Mouse (Mus musculus) CH12.LX (cell line): ENCODE data around the gene Ccdc57. TPM values are rescaled to one million over a fixed set of nuclear protein-coding genes. Genes with fewer than 3 reads are reported as not detected.

Experiments used
- DNase-seq: peaks from one replicate; pipeline ENCODE4 v3.0.0-alpha.2; 2013; ENCODE audit errors: extremely low read depth
- H3K27ac ChIP-seq: 2 replicates; pipeline ENCODE4 v1.5.1; 2012; ENCODE audit warnings: low read depth, mild to moderate bottlenecking, control low read depth, moderate library complexity; ENCODE audit not compliant: insufficient read depth
- H3K27me3 ChIP-seq: replicated peaks from 2 replicates; pipeline ENCODE3; 2012; ENCODE audit warnings: inconsistent platforms
- H3K36me3 ChIP-seq, 2 experiments: replicated peaks in 1 of 2; 2 replicates each; pipeline versions ENCODE3 to v1.6.1; 2012; ENCODE audit warnings: inconsistent platforms in 1 of 2, low read length in 1 of 2, mild to moderate bottlenecking in 1 of 2, mixed read lengths in 1 of 2, moderate library complexity in 1 of 2; ENCODE audit not compliant: control insufficient read depth in 1 of 2, insufficient read depth in 1 of 2
- H3K4me1 ChIP-seq, 2 experiments: 2 replicates each; pipeline ENCODE4 v1.6.1; 2012; ENCODE audit warnings: inconsistent platforms in 1 of 2, moderate library complexity in 1 of 2; ENCODE audit not compliant: insufficient read depth in 2 of 2, control insufficient read depth in 1 of 2
- H3K4me2 ChIP-seq: 2 replicates; pipeline ENCODE4 v1.6.1; 2012; ENCODE audit warnings: low read depth, mild to moderate bottlenecking, control low read depth; ENCODE audit not compliant: poor library complexity, insufficient read depth, severe bottlenecking
- H3K4me3 ChIP-seq, 3 experiments: fragments of 150-350 bp in 1 of 3; sonication (generic) in 1 of 3; replicated peaks in 1 of 3; 2 replicates each; pipeline versions ENCODE3 to v1.5.1; 2011 to 2012; ENCODE audit warnings: low read depth in 2 of 3, low read length in 2 of 3, mild to moderate bottlenecking in 2 of 3, moderate library complexity in 2 of 3, control low read depth in 1 of 3, improper control_type of control experiment in 1 of 3, inconsistent platforms in 1 of 3, mixed read lengths in 1 of 3; ENCODE audit not compliant: poor library complexity in 1 of 3
- H3K79me2 ChIP-seq: replicated peaks from 2 replicates; pipeline ENCODE4 v1.6.1; 2012; ENCODE audit warnings: mild to moderate bottlenecking, moderate library complexity; ENCODE audit not compliant: control insufficient read depth, poor library complexity, insufficient read depth, severe bottlenecking; ENCODE audit errors: extremely low read depth
- H3K9ac ChIP-seq: 2 replicates; pipeline ENCODE4 v1.6.1; 2012; ENCODE audit warnings: low read depth, mild to moderate bottlenecking, control low read depth, moderate library complexity; ENCODE audit not compliant: insufficient read depth
- H3K9me3 ChIP-seq: replicated peaks from 2 replicates; pipeline ENCODE3; 2012; ENCODE audit warnings: low read length, inconsistent platforms, mixed read lengths
- CTCF ChIP-seq, 2 experiments: IDR thresholded peaks in 1 of 2; conservative IDR thresholded peaks in 1 of 2; 2 replicates each; pipeline ENCODE4 v1.5.1; 2011 to 2012; ENCODE audit warnings: low read depth in 2 of 2, low read length in 2 of 2, improper control_type of control experiment in 1 of 2, inconsistent platforms in 1 of 2, mild to moderate bottlenecking in 1 of 2, moderate library complexity in 1 of 2
- ETS1 ChIP-seq: conservative IDR thresholded peaks from 2 replicates; pipeline ENCODE4 v1.6.1; 2012; ENCODE audit warnings: low read depth, mild to moderate bottlenecking, inconsistent platforms, low read length, improper control_type of control experiment, moderate library complexity
- GABPA ChIP-seq: IDR thresholded peaks from 2 replicates; pipeline ENCODE4 v1.6.1; 2012; ENCODE audit warnings: low read depth, low read length, improper control_type of control experiment, inconsistent platforms; ENCODE audit not compliant: insufficient replicate concordance
- JUN ChIP-seq: IDR thresholded peaks from 2 replicates; pipeline ENCODE4 v1.6.1; 2011; ENCODE audit warnings: low read depth, mild to moderate bottlenecking, low read length, improper control_type of control experiment, moderate library complexity; ENCODE audit not compliant: insufficient read depth
- JUND ChIP-seq: conservative IDR thresholded peaks from 2 replicates; pipeline ENCODE4 v1.6.1; 2011; ENCODE audit warnings: low read depth, low read length, improper control_type of control experiment
- KAT2A ChIP-seq: IDR thresholded peaks from 2 replicates; pipeline ENCODE4 v1.6.1; 2012; ENCODE audit warnings: low read length, improper control_type of control experiment, inconsistent platforms; ENCODE audit not compliant: insufficient replicate concordance
- MAFK ChIP-seq: IDR thresholded peaks from 2 replicates; pipeline ENCODE4 v1.6.1; 2011; ENCODE audit warnings: low read length, improper control_type of control experiment; ENCODE audit not compliant: insufficient replicate concordance
- MAX ChIP-seq: IDR thresholded peaks from 2 replicates; pipeline ENCODE4 v1.6.1; 2011; ENCODE audit warnings: low read length, improper control_type of control experiment
- MEF2A ChIP-seq: IDR thresholded peaks from 2 replicates; pipeline ENCODE4 v1.6.1; 2014; ENCODE audit warnings: low read depth, mild to moderate bottlenecking, inconsistent platforms, low read length, improper control_type of control experiment, borderline replicate concordance
- MXI1 ChIP-seq: IDR thresholded peaks from 2 replicates; pipeline ENCODE4 v1.6.1; 2011; ENCODE audit warnings: mild to moderate bottlenecking, low read depth, low read length, improper control_type of control experiment
- NELFE ChIP-seq: IDR thresholded peaks from 2 replicates; pipeline ENCODE4 v1.6.1; 2011; ENCODE audit warnings: low read depth, low read length, improper control_type of control experiment
- PAX5 ChIP-seq: IDR thresholded peaks from 2 replicates; pipeline ENCODE4 v1.6.1; 2012; ENCODE audit warnings: low read length, inconsistent platforms, mixed read lengths
- POLR2A ChIP-seq: IDR thresholded peaks from 2 replicates; pipeline ENCODE4 v1.6.1; 2011; ENCODE audit warnings: low read depth, mild to moderate bottlenecking, improper control_type of control experiment, low read length
- RAD21 ChIP-seq: IDR thresholded peaks from 2 replicates; pipeline ENCODE4 v1.6.1; 2011; ENCODE audit warnings: low read depth, mild to moderate bottlenecking, low read length, improper control_type of control experiment, moderate library complexity
- SIN3A ChIP-seq: IDR thresholded peaks from 2 replicates; pipeline ENCODE4 v1.6.1; 2012; ENCODE audit warnings: low read length, improper control_type of control experiment, inconsistent platforms
- SMC3 ChIP-seq: IDR thresholded peaks from 2 replicates; pipeline ENCODE4 v1.6.1; 2011; ENCODE audit warnings: low read depth, low read length, improper control_type of control experiment
- TBP ChIP-seq: conservative IDR thresholded peaks from 2 replicates; pipeline ENCODE4 v1.6.1; 2011; ENCODE audit warnings: low read depth, low read length, improper control_type of control experiment
- TCF12 ChIP-seq: IDR thresholded peaks from 2 replicates; pipeline ENCODE4 v1.6.1; 2014; ENCODE audit warnings: low read depth, mild to moderate bottlenecking, inconsistent platforms, low read length, improper control_type of control experiment
- UBTF ChIP-seq: IDR thresholded peaks from 2 replicates; pipeline ENCODE4 v1.6.1; 2012; ENCODE audit warnings: low read depth, mild to moderate bottlenecking, inconsistent platforms, low read length, improper control_type of control experiment, moderate library complexity
- USF1 ChIP-seq: IDR thresholded peaks from 2 replicates; pipeline ENCODE4 v1.6.1; 2014; ENCODE audit warnings: low read depth, mild to moderate bottlenecking, inconsistent platforms, low read length, improper control_type of control experiment
- ZC3H11A ChIP-seq: IDR thresholded peaks from 2 replicates; pipeline ENCODE4 v1.6.1; 2012; ENCODE audit warnings: low read depth, mild to moderate bottlenecking, inconsistent platforms, low read length, improper control_type of control experiment
- ZKSCAN1 ChIP-seq: IDR thresholded peaks from 2 replicates; pipeline ENCODE4 v1.6.1; 2012; ENCODE audit warnings: low read depth, inconsistent platforms, low read length, improper control_type of control experiment, borderline replicate concordance
- dilution Hi-C: fragments of 300-500 bp; cut with MboI; formaldehyde crosslinking; loops from 2 replicates; pipeline ENCODE4 v1.14.3; 2020; ENCODE audit warnings: low sequenced_read_pairs; ENCODE audit not compliant: extremely low pct_unique_long_range_greater_than_20kb, extremely low pct_ligation_motif_present
- in situ Hi-C: fragments of 300-500 bp; cut with MboI; formaldehyde crosslinking; loops from 3 replicates; pipeline ENCODE4 v1.14.3; 2019; ENCODE audit warnings: low sequenced_read_pairs, low pct_ligation_motif_present, low pct_unique_long_range_greater_than_20kb, mixed read lengths
- polyA plus RNA-seq: library from polyadenylated mRNA; unstranded; fragments of >175 nt; gene quantifications from 2 replicates; pipeline ENCODE4 v1.2.1, GENCODE M21; 2012; ENCODE audit warnings: low read depth; ENCODE audit not compliant: insufficient read length
- total RNA-seq, 2 experiments: library from RNA; depleted of rRNA; stranded (reverse); fragments of 300-350 nt in 1 of 2; fragments of >200 nt in 1 of 2; gene quantifications; 2 replicates each; pipeline ENCODE4 v1.2.3; 2012 to 2014

The Ccdc57 gene
- total and polyA plus RNA-seq, 3 experiments, result 2.3 to 6.0 (median 5.4) TPM

- Histone ChIP-seq H3K27me3 (no peaks in the 10 kb centered on the region), H3K4me1 (peaks cover 7 to 39% of the 10 kb centered on the region in 2 experiments; a peak in 3 of 4 replicates), H3K27ac (no peak overlapping the region), H3K9ac (no peak overlapping the region), H3K4me3 (no peak overlapping the region), H3K9me3 (no peaks in the 10 kb centered on the region), H3K36me3 (peaks cover 0 to 28% of the 10 kb centered on the region in 2 experiments), H3K79me2 (no peaks in the 10 kb centered on the region), H3K4me2 (no peak overlapping the region)
- TF ChIP-seq ZC3H11A (no peak), ZKSCAN1 (no peak), TCF12 (no peak), MAX (no peak), SIN3A (no peak), SMC3 (no peak), JUN (no peak), GABPA (no peak), UBTF (no peak), MXI1 (no peak), USF1 (no peak)
- in situ Hi-C loops, result no loop called here
- dilution Hi-C loops, result no loop called here
- DNase-seq, result no peak
These were observed 81.1 kb downstream of the Ccdc57 start for GRCm38 (mm10) chr11:120851582-120851981.

DNA sequence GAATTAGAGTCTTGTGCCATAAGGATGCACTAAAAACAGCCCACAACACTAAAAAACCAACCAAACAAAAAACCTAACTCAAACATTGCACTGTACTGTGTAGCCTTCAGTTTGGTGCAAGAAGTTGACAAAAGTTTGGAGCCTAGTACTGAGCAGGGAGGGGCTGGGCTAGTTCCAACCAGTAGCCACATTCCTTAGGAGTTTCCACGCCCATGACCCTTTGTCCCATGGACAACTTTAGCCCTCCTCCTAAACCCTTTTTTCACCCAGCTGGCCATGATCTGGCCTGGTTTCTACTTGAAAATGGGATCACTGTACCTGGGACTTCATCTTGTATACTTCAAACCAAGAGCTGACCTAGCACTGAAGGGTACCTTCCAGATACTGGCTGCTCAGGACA lies 81.5 kb downstream of the Ccdc57 start:
- DNase-seq, result no peak
- TF ChIP-seq CTCF (conservative IDR thresholded peaks at IDR 0.05 in 1 of 2, IDR thresholded peaks at IDR 0.05 in 1 of 2; ENCODE audit: low read depth in 2 of 2, low read length in 2 of 2) (no peak), TBP (no peak), JUND (no peak), SIN3A (no peak), ZC3H11A (no peak), POLR2A (no peak), RAD21 (no peak), MXI1 (no peak), KAT2A (no peak), UBTF (no peak), GABPA (no peak), PAX5 (no peak), NELFE (no peak), ETS1 (no peak), MEF2A (no peak), MAFK (no peak)
- Histone ChIP-seq H3K27ac (no peak overlapping the region), H3K9ac (no peak overlapping the region), H3K4me1 (peaks cover 7 to 39% of the 10 kb centered on the region in 2 experiments; a peak in 3 of 4 replicates), H3K36me3 (peaks cover 0 to 27% of the 10 kb centered on the region in 2 experiments), H3K27me3 (no peaks in the 10 kb centered on the region), H3K4me2 (no peak overlapping the region), H3K9me3 (no peaks in the 10 kb centered on the region), H3K4me3 (peak overlapping the region in 1 of 3 experiments; percentile 16), H3K79me2 (no peaks in the 10 kb centered on the region)
- in situ Hi-C loops, result no loop called here
- dilution Hi-C loops, result no loop called here
